Mouse (Mus musculus) midbrain, embryonic 14.5 days (tissue): Measurements from ENCODE around the gene Sept9. TPM values are rescaled to one million over a fixed set of nuclear protein-coding genes. Genes with fewer than 3 reads are reported as not detected.
A peak's percentile ranks its signal among the peaks of the same experiment; 100 is the strongest.

Source experiments
- ATAC-seq: fragments of 200-750 bp; cut with Nextera tagmentation; 2 replicates; pipeline ENCODE4 v1.8.0; 2017; ENCODE audit warnings: moderate number of reproducible peaks, moderate library complexity; ENCODE audit not compliant: low FRiP score, low TSS enrichment
- DNase-seq: peaks from one replicate; pipeline ENCODE4 v3.0.0-alpha.2; 2015
- H3K27ac ChIP-seq: fragments of 300-500 bp; sonication (generic); replicated peaks from 2 replicates; pipeline ENCODE4 v1.5.1; 2014; ENCODE audit warnings: mild to moderate bottlenecking, low read depth, low read length, moderate library complexity
- H3K27me3 ChIP-seq: fragments of 300-500 bp; sonication (generic); 2 replicates; pipeline ENCODE4 v1.6.1; 2014; ENCODE audit warnings: low read length, control low read depth, mixed read lengths; ENCODE audit not compliant: control insufficient read depth, insufficient read depth
- H3K36me3 ChIP-seq: fragments of 300-500 bp; sonication (generic); 2 replicates; pipeline ENCODE4 v1.6.1; 2014; ENCODE audit warnings: low read length, control low read depth; ENCODE audit not compliant: control insufficient read depth, insufficient read depth
- H3K4me1 ChIP-seq: fragments of 300-500 bp; sonication (generic); 2 replicates; pipeline ENCODE4 v1.6.1; 2014; ENCODE audit warnings: mild to moderate bottlenecking, antibody characterized with exemption, low read length, control low read depth; ENCODE audit not compliant: control insufficient read depth, insufficient read depth
- H3K4me2 ChIP-seq: fragments of 300-500 bp; sonication (generic); 2 replicates; pipeline ENCODE4 v1.6.1; 2014; ENCODE audit warnings: mild to moderate bottlenecking, low read length, moderate library complexity
- H3K4me3 ChIP-seq: fragments of 300-500 bp; sonication (generic); replicated peaks from 2 replicates; pipeline ENCODE4 v1.5.1; 2014; ENCODE audit warnings: low read depth, low read length
- H3K9ac ChIP-seq: fragments of 300-500 bp; sonication (generic); replicated peaks from 2 replicates; pipeline ENCODE4 v1.6.1; 2014; ENCODE audit warnings: mild to moderate bottlenecking, low read length, moderate library complexity
- H3K9me3 ChIP-seq: fragments of 300-500 bp; sonication (generic); 2 replicates; pipeline ENCODE4 v1.6.1; 2016; ENCODE audit warnings: low read length, control low read depth, mixed read lengths; ENCODE audit not compliant: control insufficient read depth
- WGBS: fragments of 180-500 bp; shearing (Covaris S2); extraction: QIAGEN DNeasy Blood & Tissue Kit; methylation state at CpG from one replicate; pipeline ENCODE4 v1.1.7; 2014; 5-methylcytosine and 5-hydroxymethylcytosine counted together
- polyA plus RNA-seq: library from polyadenylated mRNA; unstranded; fragments of >200 nt; fragmentation: Nextera tagmentation; extraction: Ambion mirVana; gene quantifications from 2 replicates; pipeline ENCODE4 v1.2.1, GENCODE M21; 2014

The Sept9 gene
- polyA plus RNA-seq, 1 experiment from 2014 or later = 97.4 TPM

DNA sequence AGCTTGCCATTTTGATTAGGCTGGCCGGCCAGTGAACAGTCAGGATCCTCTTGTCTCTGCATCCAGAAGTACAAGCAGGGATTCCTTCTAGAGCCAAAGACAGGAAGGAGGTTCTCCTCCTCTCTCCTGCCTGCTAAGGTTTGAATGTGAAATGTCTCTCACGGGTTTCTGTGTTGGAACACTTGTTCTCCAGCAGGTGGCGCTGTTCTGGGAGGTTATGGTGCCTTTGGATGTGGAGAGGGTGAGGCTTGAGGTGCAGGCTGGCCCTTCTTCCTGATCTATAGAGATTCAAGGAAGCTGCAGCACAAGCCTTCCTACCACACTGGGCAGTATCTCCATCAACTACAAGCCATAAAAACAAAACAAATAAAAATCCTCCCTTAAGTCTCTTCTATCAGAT is 167.0 kb downstream of the Sept9 start:
- H3K4me1 ChIP-seq = no peaks in the 10 kb centered on the region
- no peak overlapping the region for H3K27ac ChIP-seq
- WGBS = 14% methylated on average over 3 of the region's 3 CpGs
- H3K9ac ChIP-seq = no peak overlapping the region
- no peak for ATAC-seq
- DNase-seq = peak; percentile 83
- H3K27me3 ChIP-seq = no peaks in the 10 kb centered on the region
- no peak overlapping the region for H3K4me2 ChIP-seq
- peaks cover 12% of the 10 kb centered on the region for H3K36me3 ChIP-seq
- H3K9me3 ChIP-seq = no peaks in the 10 kb centered on the region
- no peak overlapping the region for H3K4me3 ChIP-seq

DNA sequence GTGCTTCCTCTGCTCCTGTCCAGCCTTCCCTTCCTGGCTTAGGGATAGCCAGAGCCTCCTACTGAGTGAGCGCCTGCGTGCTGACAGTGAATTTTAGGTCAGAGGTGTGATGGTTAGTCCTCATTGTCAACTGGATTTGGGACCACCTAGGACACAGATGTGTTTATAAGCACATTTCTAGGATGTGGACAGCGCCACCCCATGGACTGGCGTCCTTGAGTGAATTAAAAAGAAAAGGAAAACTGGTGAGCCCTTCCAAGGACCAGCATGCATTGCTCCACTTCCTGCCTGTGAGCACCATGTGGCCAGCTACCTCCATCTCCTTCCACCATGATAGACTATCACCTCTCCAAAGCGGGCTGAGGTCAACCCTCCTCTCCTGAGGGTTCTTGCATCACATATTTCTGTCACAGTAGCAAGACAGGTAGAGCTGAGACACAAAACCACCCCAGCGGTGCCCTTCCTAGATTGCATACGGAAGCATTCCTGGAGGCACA is 167.4 kb downstream of the Sept9 start:
- DNase-seq = no peak
- 79% methylated on average over 7 of the region's 7 CpGs for WGBS
- no peaks in the 10 kb centered on the region for H3K27me3 ChIP-seq

DNA sequence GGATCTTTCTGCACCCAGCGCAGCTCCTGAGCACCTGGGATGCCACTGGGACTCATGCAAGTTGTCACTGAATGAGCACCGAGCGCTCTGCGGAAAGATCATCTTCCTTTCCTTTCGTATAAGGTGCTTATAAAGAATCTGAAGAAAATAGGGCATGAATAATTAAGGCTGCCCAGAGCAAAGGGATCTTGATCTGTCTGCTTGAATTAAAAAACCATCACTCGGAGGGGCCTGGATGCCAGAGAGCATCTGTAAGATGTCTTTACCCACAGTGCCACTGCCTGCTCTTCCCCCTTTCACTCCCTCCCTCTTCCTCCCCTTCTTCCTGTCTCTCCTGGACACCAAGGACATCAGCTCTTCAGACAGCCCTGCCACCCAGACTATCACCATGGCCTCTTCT is 168.5 kb downstream of the Sept9 start:
- Histone ChIP-seq H3K27me3 (no peaks in the 10 kb centered on the region), H3K4me1 (no peaks in the 10 kb centered on the region), H3K9me3 (no peaks in the 10 kb centered on the region), H3K27ac (0 out of 2 replicates have a peak overlapping the region, but pooled peaks have one; percentile 13), H3K9ac (no peak overlapping the region), H3K4me2 (no peak overlapping the region), H3K4me3 (no peak overlapping the region), H3K36me3 (no peaks in the 10 kb centered on the region; the same call in 1 of the 2 replicates)
- WGBS = 70% methylated on average over 6 of the region's 6 CpGs
- ATAC-seq (no peak), DNase-seq (peak; percentile 50)

More for the DNA sequence above, 167.4 kb downstream of the Sept9 start:
- H3K4me1 ChIP-seq = no peaks in the 10 kb centered on the region
- no peaks in the 10 kb centered on the region for H3K9me3 ChIP-seq
- H3K27ac ChIP-seq = no peak overlapping the region
- no peak overlapping the region for H3K9ac ChIP-seq
- no peak overlapping the region for H3K4me3 ChIP-seq
- no peak overlapping the region for H3K4me2 ChIP-seq
- no peak for ATAC-seq
- H3K36me3 ChIP-seq = peaks cover 8% of the 10 kb centered on the region

DNA sequence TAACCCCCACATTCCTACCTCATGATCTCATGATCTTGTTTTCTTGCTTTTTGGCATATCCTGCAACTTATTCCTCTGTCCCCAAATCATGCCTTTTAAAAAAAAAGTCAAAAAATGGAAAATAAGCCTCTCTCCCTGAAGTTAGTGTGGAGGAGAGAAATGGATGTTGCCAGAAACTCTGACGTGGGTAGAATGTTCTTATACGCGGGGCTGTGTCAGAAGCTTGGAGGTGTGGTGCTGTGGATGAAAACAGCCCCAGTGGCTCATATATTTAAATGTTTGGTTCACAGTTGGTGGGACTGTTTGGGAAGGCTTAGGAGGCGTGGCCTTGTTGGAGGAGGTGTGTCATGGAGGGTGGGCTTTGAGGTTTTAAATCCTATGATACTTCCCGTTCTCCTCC is 169.9 kb downstream of the Sept9 start:
- H3K4me3 ChIP-seq = no peak overlapping the region
- ATAC-seq (no peak), DNase-seq (no peak)
- H3K27me3 ChIP-seq = no peaks in the 10 kb centered on the region
- H3K9me3 ChIP-seq = no peaks in the 10 kb centered on the region
- 0 out of 2 replicates have a peak, but pooled peaks cover 3% of the 10 kb centered on the region for H3K4me1 ChIP-seq
- H3K27ac ChIP-seq = no peak overlapping the region
- WGBS = 85% methylated on average over 5 of the region's 5 CpGs
- no peaks in the 10 kb centered on the region for H3K36me3 ChIP-seq
- no peak overlapping the region for H3K9ac ChIP-seq
- no peak overlapping the region for H3K4me2 ChIP-seq

DNA sequence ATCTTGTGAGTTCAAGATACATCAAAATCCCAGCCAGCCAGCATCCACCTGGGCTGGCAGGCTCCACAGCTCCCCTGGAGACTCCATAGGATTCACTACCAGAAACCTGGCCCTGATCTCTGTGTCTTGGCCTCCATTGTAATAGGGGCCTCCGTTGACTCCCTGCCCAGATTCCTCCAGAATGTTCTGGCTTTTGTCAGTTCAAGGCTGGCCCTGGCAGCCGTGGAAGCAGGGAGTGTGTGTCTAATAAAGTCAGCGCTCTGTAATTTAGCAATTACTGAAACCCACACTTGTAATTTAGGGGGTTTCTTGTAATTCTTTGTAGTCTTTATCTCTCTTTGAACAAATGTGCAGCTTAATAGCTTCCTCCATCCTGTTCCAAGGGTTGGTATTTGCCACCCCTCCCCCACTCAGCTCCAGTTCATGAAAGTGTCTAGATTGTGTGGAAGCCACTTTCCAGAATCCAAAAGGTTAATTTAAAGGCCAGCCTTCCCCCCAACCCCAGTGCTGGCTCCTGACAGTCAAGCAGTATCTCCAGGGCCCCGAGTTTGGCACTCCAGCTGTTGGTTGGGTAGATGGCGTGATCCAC is 170.9 kb downstream of the Sept9 start:
- 79% methylated on average over 5 of the region's 5 CpGs for WGBS
- ATAC-seq = no peak

DNA sequence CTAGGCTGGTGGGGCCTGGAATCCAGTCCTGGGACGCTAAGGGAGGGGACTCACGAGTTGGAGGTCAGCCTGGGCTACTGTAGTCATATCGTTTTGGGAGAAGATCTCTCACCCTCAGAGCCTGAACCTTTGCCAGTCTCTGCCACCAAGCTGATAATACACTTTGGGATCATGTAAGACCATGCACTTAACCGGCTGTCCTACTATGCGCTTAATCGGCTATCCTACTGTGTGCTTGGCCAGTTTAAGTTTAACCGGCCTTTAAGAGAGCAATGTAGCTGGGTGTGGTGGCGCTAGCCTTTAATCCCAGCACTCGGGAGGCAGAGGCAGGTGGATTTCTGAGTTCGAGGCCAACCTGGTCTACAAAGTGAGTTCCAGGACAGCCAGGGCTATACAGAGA is 173.1 kb downstream of the Sept9 start:
- 92% methylated on average over 10 of the region's 10 CpGs for WGBS
- H3K9ac ChIP-seq = no peak overlapping the region

More for the DNA sequence above, 170.9 kb downstream of the Sept9 start:
- no peaks in the 10 kb centered on the region for H3K36me3 ChIP-seq
- H3K4me1 ChIP-seq = 0 out of 2 replicates have a peak, but pooled peaks cover 3% of the 10 kb centered on the region
- no peak for DNase-seq
- no peak overlapping the region for H3K4me3 ChIP-seq
- no peak overlapping the region for H3K9ac ChIP-seq
- H3K27ac ChIP-seq = no peak overlapping the region
- H3K27me3 ChIP-seq = no peaks in the 10 kb centered on the region
- no peaks in the 10 kb centered on the region for H3K9me3 ChIP-seq
- H3K4me2 ChIP-seq = no peak overlapping the region

DNA sequence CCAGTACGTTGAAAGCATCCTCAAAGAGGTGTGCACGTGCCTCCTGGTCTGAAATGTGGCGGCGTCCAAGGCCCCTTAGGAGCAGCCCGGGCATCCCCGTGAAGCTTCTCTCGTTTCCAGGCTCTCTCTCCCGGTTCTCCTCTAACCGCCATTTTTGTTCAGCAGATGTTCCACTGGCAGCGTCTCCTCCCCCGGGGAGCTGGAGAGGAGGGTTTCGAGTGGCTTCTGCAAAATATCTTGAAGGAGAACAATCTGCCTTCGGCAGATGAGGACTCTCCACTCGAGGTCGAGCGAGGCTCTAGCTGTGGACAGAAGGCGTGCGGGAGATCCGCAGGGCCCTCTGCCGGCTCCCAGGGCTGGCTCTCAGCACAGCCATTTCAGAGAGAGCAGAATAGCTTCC is 173.7 kb downstream of the Sept9 start:
- H3K27ac ChIP-seq = 0 out of 2 replicates have a peak overlapping the region, but pooled peaks have one; percentile 5
- WGBS = 62% methylated on average over 20 of the region's 20 CpGs
- no peaks in the 10 kb centered on the region for H3K9me3 ChIP-seq
- 0 out of 2 replicates have a peak, but pooled peaks cover 3% of the 10 kb centered on the region for H3K4me1 ChIP-seq
- peak; percentile 53 for DNase-seq
- no peaks in the 10 kb centered on the region for H3K27me3 ChIP-seq
- no peak overlapping the region for H3K9ac ChIP-seq
- H3K4me3 ChIP-seq = no peak overlapping the region
- no peaks in the 10 kb centered on the region for H3K36me3 ChIP-seq
- ATAC-seq = no peak
- no peak overlapping the region for H3K4me2 ChIP-seq

More for the DNA sequence above, 173.1 kb downstream of the Sept9 start:
- Histone ChIP-seq H3K4me3 (no peak overlapping the region), H3K27ac (no peak overlapping the region), H3K4me1 (0 out of 2 replicates have a peak, but pooled peaks cover 3% of the 10 kb centered on the region), H3K9me3 (no peaks in the 10 kb centered on the region), H3K27me3 (no peaks in the 10 kb centered on the region), H3K4me2 (no peak overlapping the region), H3K36me3 (no peaks in the 10 kb centered on the region)
- ATAC-seq (no peak), DNase-seq (no peak)

DNA sequence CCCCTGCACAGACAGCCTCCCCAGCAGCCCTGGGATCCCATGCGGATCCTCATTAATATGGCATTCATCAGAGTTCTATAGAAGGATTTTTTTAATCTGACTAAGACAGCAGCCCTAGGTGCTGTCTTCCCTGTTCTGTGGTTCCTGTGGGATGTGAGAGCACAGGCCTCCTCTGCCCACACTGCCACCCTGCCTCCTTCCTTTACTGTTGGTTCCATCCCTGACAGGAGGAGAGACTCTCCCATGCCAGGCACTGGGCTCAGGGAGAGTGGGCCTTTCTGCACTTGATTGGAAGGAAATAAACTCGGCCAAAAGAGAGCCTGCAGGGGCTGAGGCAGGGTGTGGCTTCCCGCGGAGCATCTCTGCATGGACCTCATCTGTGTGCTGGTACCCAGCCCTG is 174.4 kb downstream of the Sept9 start:
- Histone ChIP-seq H3K4me2 (no peak overlapping the region), H3K27me3 (no peaks in the 10 kb centered on the region), H3K4me1 (0 out of 2 replicates have a peak, but pooled peaks cover 3% of the 10 kb centered on the region), H3K4me3 (no peak overlapping the region), H3K36me3 (no peaks in the 10 kb centered on the region), H3K9ac (no peak overlapping the region), H3K9me3 (no peaks in the 10 kb centered on the region), H3K27ac (no peak overlapping the region)
- no peak for ATAC-seq
- WGBS = 28% methylated on average over 4 of the region's 4 CpGs
- DNase-seq = no peak

DNA sequence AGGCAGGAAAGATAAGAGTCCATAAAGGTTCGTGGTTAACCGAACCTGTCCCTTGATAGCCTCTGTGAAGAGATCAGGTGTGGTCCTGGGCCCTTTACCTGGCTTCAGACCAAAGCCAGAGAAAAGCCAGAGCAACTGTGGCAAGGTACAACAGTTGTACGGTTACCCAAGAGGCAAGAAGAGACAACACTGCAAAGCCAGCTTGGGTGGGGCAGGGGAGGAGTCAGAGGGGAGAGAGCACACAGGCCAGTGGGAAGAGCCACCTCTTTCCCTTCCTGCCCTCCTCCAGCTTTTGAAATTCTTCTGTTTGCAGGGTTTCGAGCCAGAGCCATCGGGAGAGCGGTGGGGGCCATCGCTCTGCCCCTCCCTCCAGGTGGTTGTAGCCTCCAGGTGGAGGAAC is 174.8 kb downstream of the Sept9 start:
- WGBS = 66% methylated on average over 7 of the region's 7 CpGs
- no peak for DNase-seq
- Histone ChIP-seq H3K9ac (no peak overlapping the region), H3K9me3 (no peaks in the 10 kb centered on the region), H3K4me2 (no peak overlapping the region), H3K4me3 (no peak overlapping the region), H3K36me3 (no peaks in the 10 kb centered on the region), H3K27me3 (no peaks in the 10 kb centered on the region), H3K27ac (no peak overlapping the region), H3K4me1 (0 out of 2 replicates have a peak, but pooled peaks cover 3% of the 10 kb centered on the region)
- ATAC-seq = no peak
